Mouse (Mus musculus) frontal cortex, postnatal 14 days (tissue): ENCODE data around the gene Paics.

ENCODE experiments used
- DNase-seq, 2 experiments: peaks; one replicate each; pipeline ENCODE4 v3.0.0; 2022; ENCODE audit warnings: low spot score in 2 of 2

The Paics gene

GRCm38 (mm10) chr5:77011082-77011481, 60.0 kb downstream of the Paics start:
- DNase-seq = no peak

GRCm38 (mm10) chr5:77013171-77013570, 62.1 kb downstream of the Paics start:
- DNase-seq = no peak

GRCm38 (mm10) chr5:77015544-77016482, 64.7 kb downstream of the Paics start, which contains the start of gene Thegl:
Thegl (plus strand) TSS chr5:77016023.
- peak; percentile 44 to 52 for DNase-seq
